Mouse (Mus musculus) liver, adult (tissue): Measurements from ENCODE around the gene Tusc2.

Experiments used
- GATA4 ChIP-seq: IDR thresholded peaks from 2 replicates; pipeline ENCODE4 v1.6.1; 2014; ENCODE audit warnings: mild to moderate bottlenecking, low read length; ENCODE audit not compliant: insufficient replicate concordance

The Tusc2 gene

DNA sequence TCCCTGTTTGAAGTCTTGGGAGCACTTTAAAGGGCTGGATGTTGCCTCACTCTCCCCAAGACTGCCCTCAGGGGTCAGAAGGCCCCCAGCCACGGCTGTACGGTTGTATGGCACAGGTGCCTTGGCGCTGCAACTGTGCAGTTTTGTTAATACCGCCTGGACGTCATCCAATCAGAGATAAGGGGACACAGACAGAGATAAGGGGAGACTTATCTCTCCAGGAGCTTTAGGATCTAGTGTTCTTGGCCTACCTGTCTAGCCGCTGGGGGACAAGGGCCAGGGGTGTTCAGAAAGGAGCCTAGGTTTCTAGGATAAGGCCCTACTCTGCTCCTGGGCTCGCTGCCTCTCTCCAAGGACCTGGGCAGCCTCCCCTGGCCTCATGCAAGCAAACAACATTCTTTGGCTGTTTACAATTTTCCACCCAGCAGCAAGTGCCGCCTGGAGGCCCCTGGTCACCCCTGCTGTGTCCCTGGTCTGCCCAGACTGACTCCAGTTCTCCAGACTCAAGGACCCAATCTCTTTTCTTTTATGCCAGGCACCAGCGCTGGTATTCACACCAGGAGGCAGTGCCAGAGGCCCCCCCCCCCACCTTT lies 44.7 kb downstream of the Tusc2 start:
- no peak for TF ChIP-seq GATA4

DNA sequence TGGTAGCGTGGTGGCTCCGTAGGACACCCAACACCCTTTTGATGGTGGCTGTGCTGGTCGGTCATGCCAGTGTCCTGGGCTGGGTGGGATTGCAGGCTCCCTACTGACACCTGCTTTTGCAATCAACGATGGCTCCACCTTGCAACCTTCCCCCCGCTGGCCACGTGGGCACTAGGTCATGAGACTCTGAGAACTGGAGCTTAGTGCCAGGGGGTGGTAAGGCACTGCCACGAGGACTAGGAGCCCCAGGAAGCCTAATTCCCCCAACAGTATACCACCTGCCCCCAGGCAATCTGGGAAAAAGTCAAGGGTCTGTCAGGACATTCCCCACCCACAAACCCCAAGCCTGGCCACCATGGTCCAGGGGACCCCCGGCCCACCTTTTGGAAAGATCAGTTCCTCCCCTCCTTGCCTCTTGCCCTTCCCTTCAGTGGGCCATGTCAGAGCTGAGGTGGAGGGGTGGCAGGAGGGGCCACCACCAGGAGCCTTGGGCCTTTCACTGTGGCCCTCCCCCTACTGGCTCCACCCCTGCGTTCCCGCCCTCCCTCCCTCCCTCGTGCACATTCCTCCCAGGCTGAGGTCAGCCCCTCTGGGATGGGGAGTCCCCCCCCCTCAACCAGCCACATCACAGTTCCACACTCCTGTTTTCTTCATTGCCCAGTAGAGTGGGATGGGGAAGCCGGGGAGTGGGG lies 45.8 kb downstream of the Tusc2 start, which contains the start of gene Sema3b:
Gene Sema3b, minus strand, starts transcription at position 489 of the 692 bp plus-strand sequence.
- no peak for TF ChIP-seq GATA4

GRCm38 (mm10) chr9:107609433-107609830 lies 46.4 kb downstream of the Tusc2 start:
- no peak for TF ChIP-seq GATA4

DNA sequence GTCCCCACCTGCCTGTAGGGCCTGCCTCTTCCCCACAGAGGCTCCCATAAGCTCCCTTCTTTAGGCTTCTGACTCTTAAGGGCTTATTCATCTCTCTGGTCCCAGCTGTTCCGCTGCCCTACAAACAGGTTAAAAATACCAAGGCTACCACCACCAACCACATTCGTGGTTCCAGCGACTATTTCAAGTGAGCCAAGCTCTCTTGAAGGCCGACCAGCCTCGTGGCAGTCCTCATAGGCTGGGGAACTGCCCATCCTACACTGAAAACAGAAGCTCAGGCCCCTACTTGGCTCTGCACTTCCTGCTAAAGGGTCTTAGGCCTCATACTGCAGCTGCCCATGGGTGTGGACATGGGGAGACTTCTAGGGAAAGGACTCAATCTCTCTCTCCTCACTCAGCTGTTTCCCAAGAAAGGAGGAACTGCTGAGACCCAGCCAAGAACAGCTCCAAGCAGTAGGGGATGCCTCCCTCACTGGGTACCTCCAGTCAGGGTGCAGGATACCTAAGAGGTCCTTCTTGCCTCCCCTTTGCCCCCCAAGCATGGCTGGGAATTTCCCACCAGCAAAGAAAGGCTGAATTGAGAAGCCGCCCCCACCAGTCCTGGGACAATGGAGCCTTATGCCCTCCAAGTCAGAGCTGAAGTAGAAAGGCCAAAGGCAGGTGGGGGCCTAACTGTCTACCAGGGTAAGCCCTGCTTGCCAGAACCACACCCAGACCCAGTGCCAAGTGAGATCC lies 48.6 kb downstream of the Tusc2 start:
- TF ChIP-seq GATA4 = no peak

- peak; percentile 43; the same call in 1 of the 2 replicates for TF ChIP-seq GATA4
Observed at GRCm38 (mm10) chr9:107612191-107612944, 49.3 kb downstream of the Tusc2 start.

GRCm38 (mm10) chr9:107612945-107613569 lies 50.0 kb downstream of the Tusc2 start:
- no peak for TF ChIP-seq GATA4

GRCm38 (mm10) chr9:107615035-107615434 lies 52.0 kb downstream of the Tusc2 start:
- no peak for TF ChIP-seq GATA4
